Mouse (Mus musculus): ENCODE measurements around the gene Bhmt. TPM values are rescaled to one million over a fixed set of nuclear protein-coding genes. Genes with fewer than 3 reads are reported as not detected.

Gene Bhmt
- polyA plus RNA-seq (2012; rRNA removed; ENCODE audit: low replicate concordance) = 0.18 TPM in 1 of 2 replicates, not detected in the other

DNA sequence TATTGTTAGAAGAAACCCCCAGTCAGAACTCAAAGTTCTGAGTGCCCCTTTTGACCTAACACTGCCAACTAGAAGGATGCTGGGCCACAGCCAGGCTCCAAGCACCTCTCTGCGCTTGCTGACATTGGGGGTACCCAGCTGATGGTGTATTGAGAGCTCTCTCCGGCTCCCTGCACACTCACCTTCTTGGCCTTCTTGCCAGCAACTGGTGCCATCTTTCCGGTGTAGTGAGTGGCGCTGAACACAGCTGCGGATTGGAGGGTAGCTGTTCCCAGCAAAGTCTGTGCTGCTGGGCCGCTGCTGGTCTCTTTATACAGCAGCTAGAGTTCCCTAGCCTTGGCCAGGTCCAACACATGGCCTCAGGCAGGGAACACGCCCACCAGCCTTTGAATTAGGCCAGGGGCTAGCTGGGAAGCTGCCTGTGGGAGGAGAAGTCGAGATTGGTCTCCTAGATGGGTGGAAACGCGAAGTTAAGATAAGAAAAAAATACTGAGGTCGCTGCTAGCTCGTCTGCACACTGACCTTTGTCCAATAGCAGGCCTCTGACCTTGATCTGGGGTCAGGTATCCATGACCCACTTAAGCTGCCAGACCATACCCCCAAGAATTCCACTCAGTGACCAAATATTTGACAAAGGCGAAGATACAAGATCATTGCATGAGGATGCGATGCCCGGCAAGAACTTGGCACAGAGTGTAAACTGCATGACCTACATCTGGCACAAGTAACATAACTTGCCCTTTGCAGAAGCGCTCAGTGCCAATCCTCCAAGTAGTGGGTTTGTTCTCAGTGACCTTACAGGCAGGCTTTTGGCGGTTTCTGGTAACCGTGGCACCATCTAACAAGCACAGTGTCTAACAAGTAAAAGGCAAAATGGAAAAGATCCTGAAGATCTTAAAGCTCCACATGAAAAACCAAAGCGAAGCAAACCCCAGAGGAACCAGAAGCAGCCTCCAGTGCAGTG lies at the start of gene Bhmt:
Bhmt (minus strand) TSS at position 680 of the 964 bp plus-strand sequence.

DNA sequence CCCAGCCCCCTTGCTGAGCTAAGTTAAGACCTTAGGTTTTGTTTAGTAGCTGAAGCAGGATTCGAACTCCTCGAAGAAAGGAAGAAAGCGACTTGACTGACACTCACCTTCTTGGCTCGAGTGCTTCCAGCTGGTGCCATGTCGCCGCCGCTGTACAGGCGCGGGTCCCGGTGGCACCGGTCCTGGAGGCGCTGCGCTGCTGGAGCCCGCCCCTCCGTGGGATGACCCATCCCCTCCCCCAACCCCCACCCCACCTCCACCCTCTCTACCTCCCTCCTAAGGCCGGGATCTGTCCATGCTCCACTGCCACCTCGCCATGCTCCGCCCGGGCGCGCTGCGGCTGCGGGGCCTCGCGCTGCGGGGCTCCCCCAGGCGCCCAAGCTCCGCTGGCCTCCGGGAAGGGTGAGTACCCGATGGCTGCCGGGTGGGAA lies 36.4 kb upstream of the Bhmt start, which contains the start of the genes Bhmt2 and Dmgdh:
Bhmt2 (minus strand) TSS at position 172 of the 431 bp plus-strand sequence.
Dmgdh (plus strand) TSS at position 303 of the 431 bp plus-strand sequence.

Other genes starting within 250 kb of the Bhmt start
- gene Jmy, start 138.2 kb downstream of the Bhmt start, polyA plus RNA-seq (2012; rRNA removed; ENCODE audit: low replicate concordance) = 3.5 and 5.2 TPM in 2 replicates
- gene Bhmt2, start 36.3 kb upstream of the Bhmt start, polyA plus RNA-seq (2012; rRNA removed; ENCODE audit: low replicate concordance) = not detected in 2 replicates
- not detected in 2 replicates for gene Dmgdh, start 36.5 kb upstream of the Bhmt start, polyA plus RNA-seq (2012; rRNA removed; ENCODE audit: low replicate concordance)
- 3.9 and 7.4 TPM in 2 replicates for gene Arsb, start 133.7 kb upstream of the Bhmt start, polyA plus RNA-seq (2012; rRNA removed; ENCODE audit: low replicate concordance)

All from duodenum, adult 2 months (tissue).